Mouse (Mus musculus) embryonic facial prominence, embryonic 14.5 days (tissue): Measurements from ENCODE around the gene Micu2. TPM values are rescaled to one million over a fixed set of nuclear protein-coding genes. Genes with fewer than 3 reads are reported as not detected.

Source experiments
- ATAC-seq: fragments of 200-750 bp; cut with Nextera tagmentation; 2 replicates; pipeline ENCODE4 v1.8.0; 2017; ENCODE audit warnings: low read depth, moderate number of reproducible peaks, moderate TSS enrichment
- DNase-seq: peaks from one replicate; pipeline ENCODE4 v3.0.0-alpha.2; 2015; ENCODE audit warnings: low spot score
- H3K27ac ChIP-seq: fragments of 300-500 bp; sonication (generic); replicated peaks from 2 replicates; pipeline ENCODE4 v1.5.1; 2014; ENCODE audit warnings: low read depth, mild to moderate bottlenecking, low read length, moderate library complexity
- H3K27me3 ChIP-seq: fragments of 300-500 bp; sonication (generic); replicated peaks from 2 replicates; pipeline ENCODE4 v1.6.1; 2014; ENCODE audit warnings: low read length; ENCODE audit not compliant: control insufficient read depth, insufficient read depth
- H3K36me3 ChIP-seq: fragments of 300-500 bp; sonication (generic); 2 replicates; pipeline ENCODE4 v1.6.1; 2014; ENCODE audit warnings: low read length, mixed read lengths; ENCODE audit not compliant: control insufficient read depth, insufficient read depth
- H3K4me1 ChIP-seq: fragments of 300-500 bp; sonication (generic); 2 replicates; pipeline ENCODE4 v1.6.1; 2014; ENCODE audit warnings: antibody characterized with exemption, low read length; ENCODE audit not compliant: control insufficient read depth, insufficient read depth
- H3K4me2 ChIP-seq: fragments of 300-500 bp; sonication (generic); 2 replicates; pipeline ENCODE4 v1.6.1; 2014; ENCODE audit warnings: low read depth, mild to moderate bottlenecking, low read length, moderate library complexity, mixed read lengths
- H3K4me3 ChIP-seq: fragments of 300-500 bp; sonication (generic); 2 replicates; pipeline ENCODE4 v1.5.1; 2014; ENCODE audit warnings: low read depth, mild to moderate bottlenecking, low read length
- H3K9ac ChIP-seq: fragments of 300-500 bp; sonication (generic); 2 replicates; pipeline ENCODE4 v1.6.1; 2014; ENCODE audit warnings: low read depth, mild to moderate bottlenecking, low read length, moderate library complexity, mixed read lengths
- H3K9me3 ChIP-seq: fragments of 300-500 bp; sonication (generic); 2 replicates; pipeline ENCODE4 v1.6.1; 2016; ENCODE audit warnings: low read length; ENCODE audit not compliant: control insufficient read depth
- WGBS: fragments of 180-500 bp; shearing (Covaris S2); extraction: QIAGEN DNeasy Blood & Tissue Kit; methylation state at CpG from one replicate; pipeline ENCODE4 v1.1.7; 2014; 5-methylcytosine and 5-hydroxymethylcytosine counted together
- polyA plus RNA-seq: library from polyadenylated mRNA; unstranded; fragments of >200 nt; fragmentation: Nextera tagmentation; extraction: Ambion mirVana; gene quantifications from 2 replicates; pipeline ENCODE4 v1.2.1, GENCODE M21; 2014

Micu2 gene
- polyA plus RNA-seq, 1 experiment from 2014 or later, result 63.1 TPM

DNA sequence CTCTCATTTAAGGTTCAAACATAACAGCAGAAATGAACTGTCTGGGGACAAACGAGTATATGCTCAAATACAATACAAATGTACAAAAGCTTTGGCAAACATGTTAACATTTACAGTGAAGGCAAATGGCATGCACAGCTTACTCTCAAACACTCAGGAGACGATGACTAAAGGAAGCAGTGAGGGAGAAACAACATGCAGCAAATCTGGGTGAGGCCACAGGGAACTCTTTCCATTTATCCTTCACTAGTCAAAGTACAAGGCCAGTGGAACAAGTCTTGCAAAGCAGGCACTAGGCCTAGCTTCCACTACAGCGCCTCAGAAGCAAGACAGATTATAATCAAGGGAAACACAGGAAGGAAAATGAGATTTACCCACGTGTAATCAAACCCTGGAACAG is 116.3 kb downstream of the Micu2 start:
- no peaks in the 10 kb centered on the region for H3K27me3 ChIP-seq
- H3K4me2 ChIP-seq, result no peak overlapping the region
- WGBS, result 51% methylated on average over 4 of the region's 4 CpGs
- no peaks in the 10 kb centered on the region for H3K36me3 ChIP-seq
- no peaks in the 10 kb centered on the region for H3K9me3 ChIP-seq
- H3K27ac ChIP-seq, result 0 out of 2 replicates have a peak overlapping the region, but pooled peaks have one; percentile 33
- H3K4me1 ChIP-seq, result no peaks in the 10 kb centered on the region
- no peak for ATAC-seq
- H3K9ac ChIP-seq, result no peak overlapping the region
- no peak overlapping the region for H3K4me3 ChIP-seq
- peak; percentile 33 for DNase-seq

DNA sequence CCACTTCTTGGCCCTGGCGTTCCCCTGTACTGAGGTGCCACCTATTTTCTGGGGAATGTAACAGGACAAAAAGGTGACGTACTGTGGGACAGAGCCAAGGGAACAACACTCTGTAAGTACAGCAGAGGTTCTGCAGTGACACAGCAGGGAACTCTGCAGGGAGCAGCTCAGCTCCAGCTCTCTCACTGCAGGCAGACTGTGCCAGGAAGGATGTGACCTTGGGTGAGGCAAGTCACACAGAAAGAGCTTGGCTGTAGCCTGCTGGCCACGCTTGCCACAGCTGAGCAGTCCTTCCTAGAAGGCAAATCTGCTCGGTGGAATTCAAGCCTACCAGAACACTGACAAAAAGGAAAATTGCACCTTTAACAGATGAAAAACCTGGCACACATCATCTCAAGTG is 117.3 kb downstream of the Micu2 start:
- no peak for ATAC-seq
- Histone ChIP-seq H3K4me2 (no peak overlapping the region), H3K27ac (no peak overlapping the region), H3K4me1 (no peaks in the 10 kb centered on the region), H3K9me3 (no peaks in the 10 kb centered on the region), H3K36me3 (no peaks in the 10 kb centered on the region), H3K4me3 (no peak overlapping the region), H3K27me3 (no peaks in the 10 kb centered on the region), H3K9ac (no peak overlapping the region)
- 54% methylated on average over 4 of the region's 4 CpGs for whole genome bisulfite sequencing
- DNase-seq, result peak; percentile 41

DNA sequence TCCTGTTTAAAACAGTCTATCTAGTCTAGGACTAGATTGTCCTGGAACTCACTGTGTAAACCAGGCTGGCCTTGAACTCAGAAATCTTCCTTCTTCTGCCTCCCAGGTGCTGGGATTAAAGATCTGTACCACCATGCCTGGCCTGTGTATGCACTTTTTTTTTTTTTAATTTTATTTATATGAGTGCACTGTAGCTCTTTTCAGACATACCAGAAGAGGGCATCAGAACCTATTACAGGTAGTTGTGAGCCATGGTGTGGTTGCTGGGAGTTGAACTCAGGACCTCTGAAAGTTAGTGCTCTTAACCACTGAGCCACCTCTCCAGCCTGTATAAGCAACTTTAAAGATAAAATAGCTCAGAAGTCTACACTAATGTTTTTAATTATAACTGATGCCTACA is 118.0 kb downstream of the Micu2 start:
- no peak overlapping the region for H3K27ac ChIP-seq
- H3K4me1 ChIP-seq, result no peaks in the 10 kb centered on the region
- H3K36me3 ChIP-seq, result no peaks in the 10 kb centered on the region; the same call in 1 of the 2 replicates
- no peak overlapping the region for H3K4me2 ChIP-seq
- H3K4me3 ChIP-seq, result no peak overlapping the region
- DNase-seq, result no peak
- ATAC-seq, result no peak
- no peaks in the 10 kb centered on the region for H3K9me3 ChIP-seq
- no peak overlapping the region for H3K9ac ChIP-seq
- no peaks in the 10 kb centered on the region for H3K27me3 ChIP-seq

DNA sequence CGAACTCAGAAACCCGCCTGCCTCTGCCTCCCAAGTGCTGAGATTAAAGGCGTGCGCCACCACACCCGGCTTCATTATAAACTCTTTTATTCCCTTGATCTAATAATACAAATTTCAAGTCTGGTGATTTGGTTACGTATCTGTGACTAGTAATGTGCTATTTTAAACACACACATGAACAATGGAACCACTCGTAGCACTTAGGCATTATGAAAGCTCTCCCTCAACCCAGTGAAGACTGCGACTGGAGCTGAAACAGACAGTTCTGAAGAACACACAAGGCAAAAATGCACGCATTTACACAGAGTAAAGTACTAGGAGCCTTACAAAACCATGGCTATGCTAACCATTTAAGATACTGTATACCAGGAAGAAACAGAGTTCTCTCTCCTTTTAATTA is 121.1 kb downstream of the Micu2 start:
- no peaks in the 10 kb centered on the region for H3K9me3 ChIP-seq
- 95% methylated on average over 9 of the region's 9 CpGs for WGBS
- no peaks in the 10 kb centered on the region for H3K27me3 ChIP-seq
- H3K9ac ChIP-seq, result no peak overlapping the region
- no peak overlapping the region for H3K27ac ChIP-seq
- no peak overlapping the region for H3K4me2 ChIP-seq
- H3K4me1 ChIP-seq, result no peaks in the 10 kb centered on the region
- ATAC-seq (no peak), DNase-seq (no peak)
- peaks cover 13% of the 10 kb centered on the region for H3K36me3 ChIP-seq
- no peak overlapping the region for H3K4me3 ChIP-seq

DNA sequence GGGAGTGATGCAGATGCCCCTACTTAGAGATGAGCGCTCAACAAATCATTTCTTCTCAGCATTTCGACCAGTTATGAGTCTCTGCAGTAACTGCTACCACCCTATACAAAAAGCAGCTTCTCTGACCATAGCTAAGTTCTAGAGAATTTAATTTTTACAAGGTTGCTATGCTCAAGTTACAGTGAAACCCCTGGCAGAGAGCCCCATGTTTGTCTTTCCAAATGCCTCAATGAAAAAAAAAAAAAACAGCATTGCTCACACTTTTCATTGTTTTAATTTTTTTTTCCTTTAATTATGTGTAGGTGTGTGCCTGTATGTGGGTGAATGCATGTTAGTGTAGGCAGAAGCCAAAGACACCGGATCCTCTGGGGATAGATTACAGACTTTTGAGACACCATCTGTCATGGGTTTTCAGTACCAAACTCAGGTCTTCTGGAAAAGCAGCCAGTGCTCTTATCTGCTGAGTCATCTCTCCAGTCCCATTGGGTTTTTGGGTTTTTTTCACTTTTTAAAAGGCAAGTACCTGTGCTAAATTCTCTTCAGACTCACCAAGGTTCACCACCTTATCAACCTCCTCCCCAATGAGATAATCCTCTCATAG is 132.3 kb downstream of the Micu2 start:
- Histone ChIP-seq H3K9me3 (no peaks in the 10 kb centered on the region), H3K9ac (no peak overlapping the region), H3K27ac (no peak overlapping the region), H3K4me2 (no peak overlapping the region), H3K4me1 (no peaks in the 10 kb centered on the region), H3K4me3 (no peak overlapping the region), H3K27me3 (no peaks in the 10 kb centered on the region), H3K36me3 (peaks cover 60% of the 10 kb centered on the region)
- no peak for ATAC-seq
- DNase-seq, result no peak
- WGBS, result 90% methylated on average over 3 of the region's 3 CpGs

Other genes starting within 250 kb of the Micu2 start
- gene Lats2, start 240.9 kb downstream of the Micu2 start, polyA plus RNA-seq, result 22.7 and 23.9 TPM in 2 replicates
- gene Sap18, start 201.1 kb downstream of the Micu2 start, polyA plus RNA-seq, result 19.6 and 48.6 TPM in 2 replicates
- 15.3 and 17.2 TPM in 2 replicates for gene Ska3, start 173.1 kb downstream of the Micu2 start, polyA plus RNA-seq
- gene Mrpl57, start 173.0 kb downstream of the Micu2 start, polyA plus RNA-seq, result 151 and 161 TPM in 2 replicates
- 49.6 and 52.8 TPM in 2 replicates for gene Zdhhc20, start 109.0 kb downstream of the Micu2 start, polyA plus RNA-seq
- gene Fgf9, start 71.3 kb upstream of the Micu2 start, polyA plus RNA-seq, result 7.8 and 10.6 TPM in 2 replicates